Mouse (Mus musculus): ENCODE data around the gene Sfxn5.

- TF ChIP-seq CTCF (IDR thresholded peaks at IDR 0.05; ENCODE audit: extremely low read depth, insufficient read length, insufficient replicate concordance, low read depth, low read length) = no peak
- no peak for TF ChIP-seq POLR2A (IDR thresholded peaks at IDR 0.05; ENCODE audit: low read depth, low read length)
Measured at GRCm38 (mm10) chr6:85227520-85227919, 105.7 kb downstream of the Sfxn5 start.

Measured in small intestine, adult 2 months (tissue).